Mouse (Mus musculus): ENCODE results near the gene Itga4. TPM values are rescaled to one million over a fixed set of nuclear protein-coding genes. Genes with fewer than 3 reads are reported as not detected.
A peak's percentile ranks its signal among the peaks of the same experiment; 100 is the strongest.

Itga4 gene
- 1.2 and 1.9 TPM in 2 replicates for total RNA-seq (2021)
- long read RNA-seq: 0 reads

DNA sequence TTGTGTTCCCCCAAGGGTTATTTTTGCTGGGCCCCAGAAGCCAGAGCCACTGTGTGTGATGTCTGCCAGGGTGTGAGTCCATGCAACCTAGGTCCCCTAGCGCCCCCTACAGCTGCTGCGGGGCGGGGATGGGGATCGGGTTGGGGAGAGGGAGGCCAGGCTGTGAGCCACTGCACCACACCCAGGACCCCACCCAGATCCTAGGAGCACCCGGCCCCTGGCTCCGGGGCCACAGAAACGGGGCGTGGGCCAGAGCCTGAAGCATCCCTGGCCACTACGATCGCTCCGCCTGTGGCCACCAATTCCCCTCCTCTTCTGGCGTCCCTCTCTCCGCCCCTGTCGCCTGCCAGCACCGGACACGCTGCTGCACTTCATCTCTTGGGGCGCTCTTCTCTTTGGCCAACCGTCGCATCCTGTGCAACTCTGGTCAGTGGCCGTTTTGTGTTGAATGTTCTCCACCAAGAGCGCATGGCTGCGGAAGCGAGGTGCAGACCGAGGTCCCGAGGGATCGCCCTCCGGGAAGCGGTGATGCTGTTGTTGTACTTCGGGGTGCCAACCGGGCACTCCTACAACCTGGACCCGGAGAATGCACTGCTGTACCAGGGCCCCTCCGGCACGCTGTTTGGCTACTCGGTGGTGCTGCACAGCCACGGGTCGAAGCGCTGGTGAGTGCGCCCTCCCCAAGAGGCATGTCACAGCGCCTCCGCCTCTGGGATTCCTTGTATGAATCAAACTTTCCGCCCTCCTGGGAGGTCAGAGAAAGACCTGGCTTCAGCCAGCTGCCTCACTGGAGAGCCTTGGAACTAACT lies at the start of gene Itga4:
TSS of gene Itga4 (plus strand) at position 235 of the 809 bp plus-strand sequence.
- peak; percentile 46 for DNase-seq

- DNase-seq: no peak
Measured at GRCm38 (mm10) chr2:79206191-79206755, 49.0 kb upstream of the Itga4 start.

DNA sequence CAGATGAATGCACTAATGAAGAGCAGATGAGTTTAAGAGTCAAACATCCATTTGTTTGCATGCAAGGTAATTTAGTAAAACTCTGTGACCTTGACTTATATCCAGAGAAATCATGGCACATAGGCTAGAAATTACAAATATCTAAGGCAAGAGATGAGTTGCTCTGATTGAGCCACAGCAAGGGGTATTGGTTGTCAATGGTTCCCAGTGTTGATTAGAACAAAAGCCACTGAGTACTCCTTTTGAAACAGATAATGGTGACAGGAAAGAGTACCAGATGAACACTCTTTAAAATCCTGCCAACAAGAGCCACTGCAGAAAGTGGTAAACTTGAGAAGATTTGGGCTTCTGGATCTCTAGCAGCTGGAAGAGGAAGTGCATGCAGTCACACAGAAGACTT lies 40.2 kb upstream of the Itga4 start:
- no peak for DNase-seq

DNA sequence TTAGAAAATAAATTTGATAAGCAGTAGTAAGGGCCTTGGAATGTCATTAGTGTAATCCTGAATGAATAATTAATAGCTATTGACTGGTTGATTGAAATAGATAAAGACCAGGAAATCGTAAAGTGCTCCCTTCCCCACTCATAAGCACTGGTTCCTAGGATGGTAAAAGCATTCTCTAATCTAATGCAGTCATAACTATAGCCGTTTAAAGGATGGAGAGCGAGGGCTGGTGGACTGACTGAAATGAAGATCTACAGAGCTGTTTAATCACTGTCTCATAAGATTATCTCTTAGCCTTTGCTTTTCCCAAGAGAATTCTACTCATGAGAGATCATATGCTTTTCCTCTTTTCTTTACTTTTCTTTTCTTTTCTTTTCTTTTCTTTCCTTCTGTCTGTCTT lies 39.7 kb upstream of the Itga4 start:
- DNase-seq: no peak

- no peak for DNase-seq
Measured at GRCm38 (mm10) chr2:79224714-79225426, 30.4 kb upstream of the Itga4 start.

DNA sequence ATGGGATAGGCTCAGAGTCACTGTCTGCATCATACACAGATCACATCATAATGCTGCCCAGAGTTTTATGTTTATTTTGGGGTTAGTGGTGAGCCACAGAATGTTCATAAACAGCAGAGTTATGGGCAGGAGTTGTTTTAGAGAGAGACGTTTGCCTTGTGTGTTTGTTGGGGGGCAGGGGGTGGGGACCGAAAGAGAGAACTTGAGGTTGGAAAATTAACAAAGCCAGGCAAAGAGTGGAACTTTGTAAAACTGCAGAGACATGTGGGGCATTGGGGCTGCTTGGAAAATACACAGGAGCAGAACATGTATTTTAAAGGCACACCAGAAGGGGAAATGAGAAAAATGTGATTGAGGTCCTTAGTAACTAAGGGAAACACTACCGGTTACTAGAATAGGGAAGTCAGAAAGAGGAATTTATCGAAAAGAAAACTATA lies 27.4 kb upstream of the Itga4 start:
- no peak for DNase-seq

DNA sequence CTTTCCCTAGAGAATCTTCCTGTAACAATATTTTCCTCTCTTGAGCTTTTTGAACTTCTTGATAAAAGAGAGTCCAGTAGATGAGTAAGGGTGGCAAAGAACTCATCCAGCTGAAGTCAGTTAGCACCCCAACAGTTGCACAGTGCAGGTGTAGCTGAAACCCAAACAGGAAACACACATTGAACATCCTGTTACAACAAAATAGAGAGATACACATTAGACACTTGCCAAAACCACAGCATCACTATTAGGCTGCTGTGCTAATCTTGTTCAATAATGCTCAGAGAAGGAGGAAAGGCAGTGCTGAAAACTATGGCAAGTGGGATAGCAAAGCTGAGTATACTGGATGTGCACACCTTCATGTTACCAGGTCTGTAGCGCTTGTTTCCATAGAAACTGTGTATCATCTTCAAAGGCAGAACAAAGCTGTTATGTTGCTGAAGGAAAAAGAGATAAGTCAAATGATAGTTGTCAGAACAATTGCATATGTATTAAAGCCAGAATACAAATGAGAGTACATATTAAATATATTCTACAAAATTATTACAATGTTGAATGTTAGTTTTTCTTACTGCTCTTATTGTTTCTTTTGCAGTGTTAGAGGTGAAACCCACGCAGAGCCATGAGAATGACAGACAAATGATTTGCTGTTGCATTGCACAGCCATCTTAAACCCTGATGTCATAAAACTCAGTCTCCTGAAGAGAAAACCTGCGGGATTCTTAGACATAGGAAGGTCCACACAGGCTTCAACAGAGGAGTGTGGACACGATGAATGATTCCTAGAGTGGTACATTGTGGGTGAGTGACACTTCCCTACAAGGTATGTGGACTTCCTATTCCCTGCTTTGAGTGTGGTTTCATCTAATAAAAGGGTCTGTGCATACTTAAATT lies 23.9 kb upstream of the Itga4 start:
- no peak for DNase-seq

- no peak for DNase-seq
Measured at GRCm38 (mm10) chr2:79235767-79236487, 19.3 kb upstream of the Itga4 start.

- no peak for DNase-seq
Measured at GRCm38 (mm10) chr2:79237216-79237615, 18.0 kb upstream of the Itga4 start.

DNA sequence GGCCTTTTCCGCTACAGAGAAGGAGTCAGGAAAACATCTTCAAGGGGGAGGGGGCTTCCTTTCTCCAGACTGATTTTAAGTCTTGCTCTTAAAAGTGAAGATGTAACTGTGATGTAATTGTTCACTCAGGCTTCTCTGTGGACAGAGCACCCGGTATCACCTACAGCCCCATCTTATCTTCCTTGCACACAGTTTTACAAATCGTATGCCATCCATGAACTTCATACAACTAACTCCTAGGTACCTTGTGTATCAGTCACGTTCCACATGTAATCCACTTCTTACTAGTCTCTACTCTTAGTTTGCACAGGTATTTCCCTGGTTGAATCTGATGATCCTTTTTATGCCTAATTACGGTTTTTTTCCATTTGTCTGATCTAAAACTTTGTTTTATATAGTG lies 10.9 kb upstream of the Itga4 start:
- DNase-seq: no peak

DNA sequence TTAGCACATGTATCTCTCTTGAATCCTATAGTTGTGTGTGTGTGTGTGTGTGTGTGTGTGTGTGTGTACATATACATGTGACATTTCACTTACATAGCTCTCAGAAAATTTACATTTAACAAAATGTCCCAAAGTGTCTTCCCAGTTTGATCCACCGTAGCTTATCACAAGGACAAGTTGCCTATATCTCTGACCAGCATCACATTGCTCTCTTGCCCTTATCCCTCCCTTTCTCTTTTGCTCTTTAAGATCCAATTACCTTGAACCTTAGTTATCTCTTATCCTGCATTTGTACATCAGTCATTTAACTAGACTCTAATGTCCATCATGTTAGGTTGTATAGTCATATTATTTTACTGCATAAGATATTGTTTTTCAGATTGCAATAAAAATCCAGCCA lies 10.5 kb upstream of the Itga4 start:
- no peak for DNase-seq

GRCm38 (mm10) chr2:79248283-79248682 lies 6.9 kb upstream of the Itga4 start:
- DNase-seq: no peak

- DNase-seq: no peak
Measured at GRCm38 (mm10) chr2:79250510-79250909, 4.7 kb upstream of the Itga4 start.

DNA sequence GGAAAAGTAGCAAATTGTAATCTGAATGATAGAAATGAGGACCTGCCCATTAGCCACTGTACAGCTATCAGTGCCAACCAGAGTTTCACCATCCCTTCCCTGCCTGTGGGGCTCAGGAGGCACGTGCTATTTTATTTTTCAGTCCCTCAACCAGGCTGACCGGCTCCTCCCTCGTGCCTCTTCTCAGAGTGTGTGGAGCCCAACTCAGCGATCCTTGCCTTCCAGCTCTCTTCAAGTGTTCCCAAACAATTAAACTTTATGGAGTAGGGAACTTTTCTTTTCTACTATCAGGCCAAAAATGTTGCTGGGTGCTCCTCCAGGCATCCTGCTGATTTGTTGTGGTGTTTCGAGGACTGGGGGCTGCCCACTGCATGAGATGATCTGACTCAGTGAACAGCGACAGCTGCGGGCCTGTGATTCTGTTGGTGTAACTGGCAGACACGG lies 1.4 kb upstream of the Itga4 start:
- DNase-seq: no peak

DNA sequence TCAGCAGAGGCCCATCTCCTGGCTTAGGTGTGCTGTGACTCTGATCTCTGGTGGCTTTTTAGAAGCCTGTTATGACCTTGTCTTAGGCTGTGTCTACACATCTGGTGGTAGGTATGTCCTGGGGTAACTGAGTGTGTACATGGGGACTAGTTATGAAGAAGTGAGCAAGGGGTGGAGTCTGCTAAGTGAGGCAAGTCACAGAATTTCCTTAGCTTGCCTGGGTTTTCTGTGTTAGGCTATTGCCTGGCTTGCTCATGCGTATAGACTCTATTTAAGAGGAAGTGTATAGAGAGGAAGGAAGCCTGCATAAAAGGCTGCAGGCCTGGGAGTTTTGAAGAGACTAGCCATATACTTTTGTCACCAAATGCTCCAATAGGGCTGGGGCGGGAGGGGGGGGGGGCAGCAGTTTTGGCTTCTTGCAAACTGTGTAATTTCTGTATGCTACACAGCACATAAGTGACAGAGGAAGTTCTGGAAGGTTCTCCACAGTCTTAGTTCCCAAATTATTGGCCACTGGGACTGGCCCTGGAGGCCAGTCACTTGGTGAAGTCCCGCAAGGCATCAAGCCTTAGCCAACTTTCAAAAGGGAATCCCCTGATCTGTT lies 536 bp upstream of the Itga4 start:
- DNase-seq: no peak

GRCm38 (mm10) chr2:79256001-79256339 lies 744 bp downstream of the Itga4 start:
- DNase-seq: no peak

DNA sequence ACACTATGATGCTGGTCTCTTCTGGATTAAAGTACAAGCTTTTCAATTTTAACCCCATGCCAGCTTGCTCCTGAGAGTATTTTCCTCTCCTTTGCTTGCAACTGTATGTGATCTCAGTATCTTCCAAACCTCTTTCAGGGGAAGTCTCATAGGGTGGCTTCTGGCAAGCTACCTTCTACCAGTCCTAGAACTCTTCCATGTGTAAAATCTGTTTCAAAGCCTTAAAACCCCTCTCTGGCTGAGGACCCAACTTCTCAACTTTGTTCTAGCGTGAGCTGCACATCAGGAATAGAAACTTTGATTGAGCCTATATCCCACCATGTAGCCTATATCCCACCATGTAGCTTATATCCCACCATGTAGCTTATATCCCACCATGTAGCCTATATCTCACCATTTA lies 1.1 kb downstream of the Itga4 start:
- no peak for DNase-seq

DNA sequence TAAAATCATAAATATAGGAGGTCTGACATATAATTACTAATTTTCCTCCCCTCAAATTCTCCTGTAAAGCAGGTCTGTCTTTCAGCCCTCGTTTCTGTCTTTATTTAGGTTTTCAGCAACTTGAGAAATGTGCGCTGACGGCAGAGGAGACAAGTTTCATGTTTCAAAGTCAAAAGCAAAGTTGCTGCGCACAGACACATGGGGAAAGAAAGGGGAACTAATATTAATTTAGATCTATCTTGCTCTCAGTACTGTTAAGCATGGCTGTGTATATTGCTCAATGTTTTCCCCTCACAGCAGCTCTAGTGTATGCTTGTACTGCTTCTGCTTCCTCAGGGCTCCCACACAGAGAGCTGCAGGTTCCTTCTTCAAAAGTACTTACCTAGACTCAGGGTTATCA lies 1.7 kb downstream of the Itga4 start:
- no peak for DNase-seq

DNA sequence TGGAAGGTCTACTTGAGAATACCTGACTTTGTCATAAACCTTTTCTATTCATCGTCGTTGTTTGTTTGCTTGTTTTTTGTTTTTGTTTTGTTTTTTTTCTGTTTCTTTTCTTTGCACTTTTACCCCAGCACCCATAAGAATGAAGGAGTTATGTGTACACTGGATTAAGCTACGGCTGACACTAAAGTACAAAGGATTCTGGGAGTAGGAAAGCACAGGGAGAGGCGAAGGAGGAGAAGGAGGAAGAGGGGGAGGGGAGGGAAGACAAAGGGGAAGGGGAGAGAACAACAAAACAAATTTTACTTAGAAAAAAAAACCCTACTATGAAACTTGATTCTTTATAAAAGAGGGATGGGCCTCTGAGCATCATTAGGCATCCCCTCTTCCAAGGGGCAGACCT lies 2.2 kb downstream of the Itga4 start:
- DNase-seq: no peak

DNA sequence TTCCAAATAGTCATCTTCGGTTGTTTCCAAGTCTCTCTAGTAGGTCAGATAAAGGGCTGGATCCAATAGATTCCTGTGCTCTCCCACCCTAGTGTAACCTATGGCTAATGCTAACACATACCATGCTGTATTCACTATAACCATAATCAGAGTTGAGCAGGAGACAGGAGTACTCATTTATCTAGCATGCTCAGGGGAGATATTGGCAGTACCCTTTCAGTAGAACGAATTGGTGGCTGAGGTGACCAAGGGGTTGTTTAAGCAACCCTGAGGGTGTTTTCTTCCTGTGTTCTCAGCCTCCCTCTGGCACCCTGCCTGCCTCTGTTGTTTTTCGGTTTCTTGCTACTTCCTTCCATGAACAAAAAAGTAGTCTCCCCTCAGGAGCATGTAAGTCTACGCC lies 4.1 kb downstream of the Itga4 start:
- DNase-seq: no peak

DNA sequence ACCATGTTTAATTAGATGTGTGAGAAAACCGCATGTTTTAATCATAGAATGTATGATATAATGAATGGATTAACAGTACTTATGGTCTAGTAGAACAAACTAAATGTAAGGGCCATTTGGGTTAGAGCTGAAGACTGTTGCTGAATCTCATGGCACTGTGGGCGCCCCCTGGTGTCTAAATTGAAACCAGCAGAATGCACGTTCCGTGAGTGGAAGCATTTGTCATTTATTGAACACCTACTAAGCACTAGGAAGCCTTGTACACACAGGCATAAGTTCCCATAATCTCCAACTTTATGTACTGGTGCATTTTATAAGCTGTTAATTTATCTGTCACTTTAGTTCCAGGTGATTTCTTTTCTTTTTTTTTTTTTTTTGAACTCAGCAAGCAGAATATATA lies 10.4 kb downstream of the Itga4 start:
- DNase-seq: peak; percentile 73

All from adrenal gland, postnatal 25 days (tissue).